Mouse (Mus musculus) left cerebral cortex, postnatal 36 days (tissue): Measurements from ENCODE around the gene Ddx39b. TPM values are rescaled to one million over a fixed set of nuclear protein-coding genes. Genes with fewer than 3 reads are reported as not detected.

Experiments used
- DNase-seq, 2 experiments: peaks; one replicate each; pipeline ENCODE4 v3.0.0; 2021 to 2022; ENCODE audit warnings: low spot score in 2 of 2, mixed read lengths in 1 of 2
- intact Hi-C: fragments of 180-260 bp; cut with DNase I; formaldehyde crosslinking; loops from one replicate; pipeline ENCODE4 v1.15.1; 2025
- total RNA-seq, 2 experiments: library from RNA; stranded (reverse); gene quantifications; 2 replicates each; pipeline ENCODE4 v1.2.3; 2021

The Ddx39b gene
- total RNA-seq, 2 experiments from 2014 or later: 189 to 214 TPM

- intact Hi-C loops: loop anchor here (5.0 kb wide), 1 partner anchor 47 kb away; no protein-coding TSS in a partner anchor
Observed at GRCm38 (mm10) chr17:35255301-35255700, 13.8 kb downstream of the Ddx39b start.

GRCm38 (mm10) chr17:35255704-35256103, 14.2 kb downstream of the Ddx39b start:
- intact Hi-C loops: loop anchor here (5.0 kb wide), 1 partner anchor 47 kb away; no protein-coding TSS in a partner anchor
- no peak for DNase-seq

More at GRCm38 (mm10) chr17:35255301-35255700, 13.8 kb downstream of the Ddx39b start:
- DNase-seq: no peak

- intact Hi-C loops: loop anchor here (5.0 kb wide), 1 partner anchor 45 kb away; no protein-coding TSS in a partner anchor
- DNase-seq: no peak
Observed at GRCm38 (mm10) chr17:35257378-35257777, 15.8 kb downstream of the Ddx39b start.

GRCm38 (mm10) chr17:35257824-35258491, 16.4 kb downstream of the Ddx39b start:
- intact Hi-C loops: loop anchor here (1.0 to 5.0 kb wide), 2 partner anchors 16 to 44 kb away; no protein-coding TSS in a partner anchor
- DNase-seq: peak; percentile 85 to 91

- DNase-seq: no peak
- intact Hi-C loops: loop anchor here (1.0 to 5.0 kb wide), 2 partner anchors 16 to 44 kb away; no protein-coding TSS in a partner anchor
Observed at GRCm38 (mm10) chr17:35258492-35259478, 17.2 kb downstream of the Ddx39b start.

GRCm38 (mm10) chr17:35259621-35260020, 18.1 kb downstream of the Ddx39b start:
- no peak for DNase-seq
- intact Hi-C loops: loop anchor here (5.0 to 10.0 kb wide), 2 partner anchors 43 to 85 kb away; partner anchors contain the start of gene H2-Q2

- no peak for DNase-seq
- intact Hi-C loops: loop anchor here (2.0 to 10.0 kb wide), 2 partner anchors 83 to 1261 kb away; partner anchors contain the start of genes H2-K1 and H2-Q2
Observed at GRCm38 (mm10) chr17:35261651-35262050, 20.1 kb downstream of the Ddx39b start.

- peak; percentile 92 to 94 for DNase-seq
- intact Hi-C loops: loop anchor here (2.0 to 10.0 kb wide), 2 partner anchors 82 to 1262 kb away; partner anchors contain the start of genes H2-K1 and H2-Q2
Observed at GRCm38 (mm10) chr17:35262664-35263522, 21.3 kb downstream of the Ddx39b start, which contains the start of gene H2-D1. Gene H2-D1 (plus strand): TSS chr17:35262730.

GRCm38 (mm10) chr17:35263523-35263883, 22.0 kb downstream of the Ddx39b start:
- intact Hi-C loops: loop anchor here (2.0 to 10.0 kb wide), 2 partner anchors 81 to 1263 kb away; partner anchors contain the start of genes H2-K1 and H2-Q2

GRCm38 (mm10) chr17:35267399-35268086, 26.0 kb downstream of the Ddx39b start:
- intact Hi-C loops: loop anchor here (10.0 kb wide), 1 partner anchor 77 kb away; the partner anchor contains the start of gene H2-Q2
- no peak for DNase-seq

More at GRCm38 (mm10) chr17:35263523-35263883, 22.0 kb downstream of the Ddx39b start:
- no peak for DNase-seq

GRCm38 (mm10) chr17:35269653-35270347, 28.3 kb downstream of the Ddx39b start:
- no peak for DNase-seq
- intact Hi-C loops: loop anchor here (10.0 kb wide), 1 partner anchor 75 kb away; the partner anchor contains the start of gene H2-Q2

GRCm38 (mm10) chr17:35272249-35272648, 30.7 kb downstream of the Ddx39b start:
- intact Hi-C loops: loop anchor here (1.0 kb wide), 1 partner anchor 27 kb away; no protein-coding TSS in a partner anchor
- no peak for DNase-seq

- DNase-seq: peak; percentile 79 to 80
- intact Hi-C loops: loop anchor here (1.0 kb wide), 1 partner anchor 16 kb away; no protein-coding TSS in a partner anchor
Observed at GRCm38 (mm10) chr17:35274770-35275169, 33.2 kb downstream of the Ddx39b start.

- no peak for DNase-seq
- intact Hi-C loops: no loop called here
Observed at GRCm38 (mm10) chr17:35276304-35276864, 34.8 kb downstream of the Ddx39b start.

GRCm38 (mm10) chr17:35278049-35278448, 36.5 kb downstream of the Ddx39b start:
- intact Hi-C loops: no loop called here
- no peak for DNase-seq

GRCm38 (mm10) chr17:35278957-35279688, 37.6 kb downstream of the Ddx39b start:
- no peak for DNase-seq
- intact Hi-C loops: no loop called here
